Mouse (Mus musculus): ENCODE measurements around the gene Hdgfl3. TPM values are rescaled to one million over a fixed set of nuclear protein-coding genes. Genes with fewer than 3 reads are reported as not detected.

Gene Hdgfl3
- total RNA-seq (2017): 2.1 to 2.8 TPM (median 2.6 TPM) in 3 replicates

- no peak for ATAC-seq (replicated peaks; ENCODE audit: insufficient number of reproducible peaks, low FRiP score, low TSS enrichment, poor library complexity, severe bottlenecking)
Observed at GRCm38 (mm10) chr7:81934267-81934745, at the start of gene Hdgfl3. Gene Hdgfl3, minus strand, starts transcription at chr7:81934473.

GRCm38 (mm10) chr7:81983651-81984050 lies 49.4 kb upstream of the Hdgfl3 start:
- ATAC-seq (replicated peaks; ENCODE audit: insufficient number of reproducible peaks, low FRiP score, low TSS enrichment, poor library complexity, severe bottlenecking): no peak

GRCm38 (mm10) chr7:81978304-81978703 lies 44.0 kb upstream of the Hdgfl3 start:
- no peak for ATAC-seq (replicated peaks; ENCODE audit: insufficient number of reproducible peaks, low FRiP score, low TSS enrichment, poor library complexity, severe bottlenecking)

GRCm38 (mm10) chr7:81974616-81975015 lies 40.3 kb upstream of the Hdgfl3 start:
- no peak for ATAC-seq (replicated peaks; ENCODE audit: insufficient number of reproducible peaks, low FRiP score, low TSS enrichment, poor library complexity, severe bottlenecking)

DNA sequence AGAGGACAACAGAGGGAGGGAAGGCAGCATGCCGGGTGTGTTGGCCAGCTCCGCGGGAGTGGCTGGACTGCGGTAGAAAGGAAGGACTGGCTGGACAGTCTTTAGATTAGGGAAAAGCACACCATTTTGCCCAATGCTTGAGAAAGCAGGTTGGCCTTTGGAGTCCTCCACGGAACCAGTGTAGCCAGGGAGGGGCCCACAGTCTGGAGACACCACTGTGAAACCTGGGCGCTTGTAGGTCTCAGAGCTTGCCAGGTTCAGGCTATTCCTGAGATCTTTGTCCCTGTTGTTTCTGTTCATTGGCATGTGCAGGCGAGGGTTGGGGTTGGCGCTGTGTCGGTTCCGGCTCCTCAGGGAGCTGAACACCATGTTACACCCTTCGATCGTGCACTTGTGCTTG lies 39.7 kb upstream of the Hdgfl3 start:
- no peak for ATAC-seq (replicated peaks; ENCODE audit: insufficient number of reproducible peaks, low FRiP score, low TSS enrichment, poor library complexity, severe bottlenecking)

- ATAC-seq (replicated peaks; ENCODE audit: insufficient number of reproducible peaks, low FRiP score, low TSS enrichment, poor library complexity, severe bottlenecking): no peak
Observed at GRCm38 (mm10) chr7:81973339-81973738, 39.1 kb upstream of the Hdgfl3 start.

- no peak for ATAC-seq (replicated peaks; ENCODE audit: insufficient number of reproducible peaks, low FRiP score, low TSS enrichment, poor library complexity, severe bottlenecking)
Observed at GRCm38 (mm10) chr7:81968975-81969374, 34.7 kb upstream of the Hdgfl3 start.

DNA sequence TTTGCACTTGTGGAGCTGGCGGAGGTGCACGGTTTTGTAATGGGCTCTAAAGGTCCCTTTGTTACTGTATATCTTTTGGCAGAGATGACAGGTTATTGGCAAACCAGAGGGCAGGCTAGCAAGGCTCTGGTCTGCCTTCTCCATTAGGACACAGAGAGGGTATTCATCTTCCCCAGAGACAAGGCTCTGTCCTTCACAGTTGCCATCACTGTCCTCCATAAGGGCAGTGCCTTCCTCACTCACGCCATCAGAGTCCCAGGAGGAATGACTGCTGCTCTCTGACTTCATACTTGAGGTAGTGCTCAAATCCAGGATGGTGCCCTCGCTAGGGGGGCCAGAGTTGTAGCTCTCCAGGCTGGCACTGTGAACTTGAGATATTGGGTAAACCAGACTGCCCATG lies 34.2 kb upstream of the Hdgfl3 start:
- ATAC-seq (replicated peaks; ENCODE audit: insufficient number of reproducible peaks, low FRiP score, low TSS enrichment, poor library complexity, severe bottlenecking): no peak

DNA sequence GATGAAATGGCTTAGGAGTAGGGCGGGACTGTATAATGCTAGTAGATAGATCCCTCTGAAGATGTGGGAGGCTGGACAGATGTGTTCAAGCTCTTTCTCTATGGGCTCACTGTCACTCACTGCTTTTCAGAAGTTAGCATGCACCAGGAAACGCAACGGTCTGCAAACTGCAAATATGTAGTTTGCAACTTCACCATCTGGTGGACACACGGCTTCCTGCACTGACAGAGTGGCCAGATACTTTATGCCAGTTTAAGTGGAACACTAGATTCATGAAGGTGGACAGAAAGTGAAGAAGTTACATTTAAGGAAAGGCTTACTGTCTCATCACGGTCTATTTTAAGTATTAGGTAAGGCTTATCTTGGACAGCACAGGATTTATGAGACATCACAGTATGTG lies 31.9 kb upstream of the Hdgfl3 start:
- ATAC-seq (replicated peaks; ENCODE audit: insufficient number of reproducible peaks, low FRiP score, low TSS enrichment, poor library complexity, severe bottlenecking): no peak

GRCm38 (mm10) chr7:81959704-81960103 lies 25.4 kb upstream of the Hdgfl3 start:
- 0 out of 2 replicates have a peak, but pooled peaks have one; percentile 47 for ATAC-seq (replicated peaks; ENCODE audit: insufficient number of reproducible peaks, low FRiP score, low TSS enrichment, poor library complexity, severe bottlenecking)

- ATAC-seq (replicated peaks; ENCODE audit: insufficient number of reproducible peaks, low FRiP score, low TSS enrichment, poor library complexity, severe bottlenecking): no peak
Observed at GRCm38 (mm10) chr7:81954208-81954846, 20.1 kb upstream of the Hdgfl3 start.

DNA sequence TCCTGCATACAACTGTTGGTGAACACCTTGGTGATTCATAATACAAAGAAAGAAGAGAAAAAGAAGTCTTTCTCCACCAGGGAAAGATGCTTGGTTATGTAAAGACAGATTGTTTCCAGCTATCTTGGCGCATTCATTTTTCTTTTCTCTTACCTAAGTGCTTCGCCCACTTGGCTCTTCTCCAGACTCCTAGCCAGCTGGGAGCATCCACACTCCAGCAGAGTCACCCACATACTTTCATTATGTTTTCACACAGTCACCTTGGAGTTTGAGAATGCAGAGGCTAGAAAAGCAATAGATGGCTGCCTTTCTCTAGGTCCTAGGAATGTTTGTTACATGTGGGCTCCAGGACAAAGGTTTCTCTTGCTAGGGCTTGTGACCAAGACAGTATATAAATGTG lies 16.2 kb upstream of the Hdgfl3 start:
- no peak for ATAC-seq (replicated peaks; ENCODE audit: insufficient number of reproducible peaks, low FRiP score, low TSS enrichment, poor library complexity, severe bottlenecking)

- ATAC-seq (replicated peaks; ENCODE audit: insufficient number of reproducible peaks, low FRiP score, low TSS enrichment, poor library complexity, severe bottlenecking): no peak
Observed at GRCm38 (mm10) chr7:81945398-81945797, 11.1 kb upstream of the Hdgfl3 start.

DNA sequence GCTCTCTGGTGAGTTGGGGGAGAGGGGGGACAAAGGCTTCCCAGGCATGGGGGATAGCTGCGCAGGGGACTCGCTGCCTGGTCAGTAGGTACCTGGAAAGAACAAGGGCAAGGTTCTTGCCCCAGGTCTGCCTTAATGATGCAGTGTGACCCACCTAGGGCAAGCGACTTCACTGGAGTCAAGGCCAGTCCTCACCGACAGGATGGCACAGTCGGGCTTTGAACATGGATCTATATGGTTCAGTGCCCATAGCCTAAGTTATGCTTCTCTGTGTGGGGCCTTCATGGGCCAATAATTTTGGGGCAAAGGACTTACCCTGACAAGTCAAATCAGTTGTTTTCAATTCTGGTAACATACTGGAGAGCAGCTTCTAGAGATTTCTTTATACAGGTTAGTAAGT lies 533 bp upstream of the Hdgfl3 start:
- ATAC-seq (replicated peaks; ENCODE audit: insufficient number of reproducible peaks, low FRiP score, low TSS enrichment, poor library complexity, severe bottlenecking): 0 out of 2 replicates have a peak, but pooled peaks have one; percentile 22

DNA sequence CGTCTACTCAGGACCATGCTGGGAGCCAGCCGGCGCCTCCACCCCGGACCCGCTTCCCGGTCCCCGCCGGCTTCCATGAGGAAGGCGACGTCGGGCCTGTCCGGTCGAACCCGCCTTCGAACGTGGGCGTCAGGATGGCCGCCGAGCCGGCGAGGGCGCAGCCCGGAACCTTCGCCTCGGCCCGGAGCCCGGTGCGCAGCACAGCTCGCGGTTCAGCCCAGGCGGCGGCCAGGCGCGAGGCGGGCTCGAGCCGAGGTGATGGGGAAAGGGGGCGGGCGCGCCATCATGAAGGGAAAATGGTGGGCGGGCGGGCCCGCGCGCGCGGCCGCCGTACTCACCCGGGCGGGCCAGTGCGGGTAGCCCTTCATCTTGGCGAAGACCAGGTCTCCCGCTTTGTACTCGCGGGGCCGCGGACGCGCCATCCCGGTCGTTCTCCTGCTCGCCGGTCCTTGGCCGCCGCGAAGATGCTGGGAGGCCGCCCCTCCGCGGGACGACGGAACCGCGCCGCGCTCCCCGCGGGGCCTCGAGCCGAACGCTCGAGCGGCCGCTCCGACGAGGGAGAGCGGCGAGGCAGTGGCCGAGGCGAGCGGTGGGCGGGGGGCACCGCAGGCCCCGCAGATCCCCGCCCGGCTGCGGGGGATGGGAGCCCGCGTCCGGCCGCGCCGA lies 539 bp downstream of the Hdgfl3 start:
- no peak for ATAC-seq (replicated peaks; ENCODE audit: insufficient number of reproducible peaks, low FRiP score, low TSS enrichment, poor library complexity, severe bottlenecking)

GRCm38 (mm10) chr7:81933061-81933600 lies 1.1 kb downstream of the Hdgfl3 start:
- ATAC-seq (replicated peaks; ENCODE audit: insufficient number of reproducible peaks, low FRiP score, low TSS enrichment, poor library complexity, severe bottlenecking): no peak

DNA sequence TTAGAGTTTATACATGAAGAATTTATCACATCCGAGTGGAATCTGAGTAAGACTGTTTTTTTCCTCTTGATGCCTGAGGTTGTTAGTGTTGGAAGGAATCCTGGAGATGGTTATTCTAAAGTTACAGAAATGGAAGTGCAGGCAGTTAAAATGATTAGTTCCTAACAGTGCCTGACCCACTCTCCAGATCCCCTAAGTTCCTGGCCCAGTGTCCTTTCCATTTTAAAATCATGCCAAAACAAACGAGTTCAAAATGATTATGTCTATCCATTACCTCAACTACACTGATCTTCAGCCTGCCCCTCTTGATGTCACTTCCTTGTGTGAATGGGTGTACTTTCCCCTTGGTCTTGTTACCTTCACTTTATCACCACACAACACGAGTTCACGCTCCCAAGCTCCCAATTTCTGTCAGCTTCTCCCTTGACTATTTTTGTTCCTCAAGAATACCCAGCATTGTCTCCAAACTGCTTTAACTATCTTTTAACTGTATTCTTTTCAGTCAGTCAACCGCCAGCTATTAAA lies 1.7 kb downstream of the Hdgfl3 start:
- no peak for ATAC-seq (replicated peaks; ENCODE audit: insufficient number of reproducible peaks, low FRiP score, low TSS enrichment, poor library complexity, severe bottlenecking)

DNA sequence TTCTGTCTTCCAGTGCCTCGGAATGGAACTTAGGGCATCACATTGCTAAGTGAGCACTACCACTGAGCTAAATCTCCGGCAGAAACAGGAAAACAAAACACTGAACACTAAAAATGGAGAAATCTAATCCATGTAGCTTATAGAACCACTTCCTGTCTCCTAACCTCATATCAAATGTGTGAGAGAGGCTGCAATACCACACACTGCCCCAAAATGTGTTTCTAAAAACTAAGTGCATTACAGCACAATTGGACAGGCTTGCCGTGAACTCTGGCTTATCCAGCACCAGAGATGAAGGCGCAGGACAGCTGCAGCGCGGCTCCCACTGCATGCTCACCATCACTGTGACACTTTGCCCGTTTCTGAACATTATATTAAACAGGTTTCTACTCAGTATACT lies 5.3 kb downstream of the Hdgfl3 start:
- ATAC-seq (replicated peaks; ENCODE audit: insufficient number of reproducible peaks, low FRiP score, low TSS enrichment, poor library complexity, severe bottlenecking): no peak

DNA sequence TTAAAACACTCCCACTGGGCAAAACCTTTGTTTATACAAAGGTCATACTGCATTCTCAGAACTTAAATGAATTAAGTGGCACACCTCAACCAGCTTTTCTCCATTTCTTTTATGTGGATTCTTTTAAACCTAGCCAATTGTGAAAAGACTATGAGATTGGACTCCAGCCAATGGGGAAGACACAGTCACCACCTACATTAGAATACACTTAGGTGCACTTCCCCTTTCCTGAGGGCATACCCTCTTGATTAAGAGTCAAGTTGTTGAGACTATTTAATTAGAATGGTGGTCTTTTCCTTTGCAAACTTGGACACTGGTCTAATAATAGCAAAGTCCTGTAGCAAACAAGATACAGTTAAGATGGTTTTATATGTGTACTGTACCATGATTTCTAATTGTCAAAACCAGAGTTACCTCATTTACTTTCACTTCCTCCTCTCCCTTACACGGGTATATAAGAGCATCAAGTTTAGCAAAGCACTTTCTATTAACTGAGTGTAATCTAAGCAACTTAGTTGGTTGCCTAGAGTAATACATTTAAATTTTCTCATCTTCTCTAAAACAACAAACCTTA lies 12.8 kb downstream of the Hdgfl3 start:
- peak; percentile 85 for ATAC-seq (replicated peaks; ENCODE audit: insufficient number of reproducible peaks, low FRiP score, low TSS enrichment, poor library complexity, severe bottlenecking)

All from monocyte, adult 5-6 weeks (primary cell).